Mouse (Mus musculus): ENCODE results near the gene Tmem189.

DNA sequence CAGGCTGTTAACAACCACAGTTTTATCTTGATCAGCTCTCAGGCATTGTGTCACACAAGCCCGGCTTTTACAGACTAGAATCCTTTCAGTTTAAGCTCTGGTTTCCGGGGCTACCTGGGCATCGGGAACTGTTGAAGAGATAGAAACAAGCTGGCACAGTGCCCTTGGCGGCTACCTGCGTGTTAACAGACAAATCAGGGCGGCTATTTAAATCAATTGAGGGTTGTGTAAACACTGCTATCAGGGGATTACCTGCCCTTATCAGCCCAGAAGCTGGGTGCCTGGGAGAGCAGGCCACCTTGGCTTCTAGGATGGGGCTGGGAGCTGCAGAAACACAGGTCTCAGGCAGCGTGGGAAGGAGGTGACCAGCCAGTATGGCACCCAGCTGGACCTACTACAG is 36.9 kb downstream of the Tmem189 start:
- TF ChIP-seq CTCF (IDR thresholded peaks at IDR 0.05; ENCODE audit: low read depth) = no peak
- no peak for TF ChIP-seq EP300 (IDR thresholded peaks at IDR 0.05; ENCODE audit: low read depth)

Measured in heart, postnatal 0 days (tissue).